Mouse (Mus musculus): ENCODE results near the gene Psme2.

Psme2 gene

DNA sequence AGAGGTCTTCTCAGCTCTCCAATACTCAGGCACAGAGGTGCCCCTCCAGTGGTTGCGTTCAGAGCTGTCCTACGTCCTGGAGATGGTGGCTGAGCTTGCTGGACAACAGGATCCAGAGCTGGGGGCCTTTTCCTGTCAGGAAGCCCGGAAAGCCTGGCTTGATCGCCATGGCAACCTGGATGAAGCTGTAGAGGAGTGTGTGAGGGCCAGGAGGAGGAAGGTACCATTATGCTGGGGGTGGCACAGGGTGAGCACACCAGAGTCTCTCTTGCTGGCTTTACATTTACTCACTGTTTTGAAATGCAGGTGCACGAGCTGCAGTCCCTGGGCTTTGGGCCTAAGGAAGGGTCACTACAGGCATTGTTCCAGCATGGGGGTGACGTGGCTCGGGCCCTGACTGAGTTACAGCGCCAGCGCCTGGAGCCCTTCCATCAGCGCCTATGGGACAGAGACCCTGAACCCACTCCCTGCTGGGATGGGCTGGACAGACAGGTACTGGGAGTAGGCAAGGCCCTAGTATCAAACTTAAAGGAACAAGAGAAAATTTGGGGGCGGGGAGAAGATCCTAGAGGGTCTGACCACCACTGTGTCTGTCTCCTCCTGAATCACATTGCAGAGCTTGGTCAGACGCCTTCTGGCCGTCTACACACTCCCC lies 5.2 kb upstream of the Psme2 start:
- in situ Hi-C loops (cut with MboI): no loop called here

DNA sequence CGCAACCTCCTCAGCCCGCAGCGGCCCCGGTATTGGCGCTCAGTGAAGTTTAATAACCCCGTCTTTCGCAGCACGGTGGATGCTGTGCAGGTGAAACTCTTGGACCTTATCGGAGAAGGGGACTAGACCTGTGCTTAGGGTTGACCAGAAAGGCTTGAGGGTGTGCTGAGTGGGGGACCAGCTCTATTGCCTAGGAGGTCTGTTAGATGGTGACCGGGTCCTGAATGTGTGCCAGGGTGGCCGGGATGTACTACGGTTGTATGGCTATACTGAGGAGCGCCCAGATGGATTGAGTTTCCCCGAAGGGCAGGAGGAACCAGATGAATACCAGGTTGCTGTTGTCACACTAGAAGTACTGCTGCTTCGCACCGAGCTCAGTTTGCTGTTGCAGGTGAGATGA lies 1.3 kb upstream of the Psme2 start:
- in situ Hi-C loops (cut with MboI): no loop called here

DNA sequence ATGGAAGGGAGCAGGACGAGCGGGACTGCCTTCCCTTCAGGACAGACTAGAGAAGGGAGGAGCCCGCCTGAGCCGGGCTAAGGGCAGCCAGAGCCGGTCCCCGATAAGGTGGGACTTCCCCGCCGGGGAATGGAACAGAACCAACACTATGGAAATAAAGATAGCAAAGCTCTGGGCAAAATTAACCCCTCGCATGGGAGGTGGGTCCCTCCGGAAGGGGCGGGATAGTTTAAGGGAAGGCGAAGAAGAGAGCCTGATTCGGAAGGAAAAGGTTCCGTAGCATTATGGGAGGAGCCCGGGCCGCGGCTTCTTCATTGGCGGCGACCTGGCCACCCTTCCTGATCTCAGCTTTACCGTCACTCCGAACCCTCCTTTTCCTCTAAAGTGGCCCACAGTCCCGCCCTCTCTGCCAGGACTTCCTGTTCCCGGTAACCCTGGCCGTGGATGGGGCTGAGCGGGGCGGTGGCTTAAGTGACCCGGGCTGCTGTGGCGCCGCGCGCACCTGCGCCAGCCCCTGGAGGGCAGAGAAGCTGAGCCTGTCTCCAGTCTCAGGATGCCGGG lies 498 bp upstream of the Psme2 start, which contains the start of gene Rnf31:
Gene Rnf31, plus strand, starts transcription at position 378 of the 561 bp plus-strand sequence.
- in situ Hi-C loops (cut with MboI): no loop called here

DNA sequence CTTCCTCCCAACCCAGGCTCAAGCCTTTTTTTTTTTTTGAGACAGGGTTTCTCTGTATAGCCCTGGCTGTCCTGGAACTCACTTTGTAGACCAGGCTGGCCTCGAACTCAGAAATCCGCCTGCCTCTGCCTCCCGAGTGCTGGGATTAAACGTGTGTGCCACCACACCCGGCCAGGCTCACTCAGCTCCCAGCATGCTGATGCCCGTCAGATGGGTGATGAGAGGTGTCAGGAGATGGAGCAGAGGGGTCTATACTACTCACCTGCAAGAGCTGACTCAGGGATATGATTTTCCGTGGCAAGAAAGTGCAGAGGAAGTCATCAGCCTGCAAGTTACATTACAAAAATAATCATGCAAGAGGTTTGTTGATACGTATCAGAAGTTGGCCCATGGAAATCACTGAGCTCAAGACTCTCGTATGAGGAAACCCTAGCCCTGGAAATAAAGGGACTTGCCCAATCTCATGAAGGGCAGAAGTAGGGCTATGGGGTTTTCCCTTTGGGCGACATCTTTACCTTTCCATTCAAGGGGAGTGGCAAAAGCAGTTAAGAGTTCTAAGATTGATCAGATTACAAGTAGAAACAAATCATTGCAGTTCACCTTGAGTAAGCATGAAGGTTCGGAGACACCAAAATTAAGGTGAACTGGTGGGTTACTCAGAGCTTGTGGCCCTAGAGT lies 1.0 kb downstream of the Psme2 start:
- in situ Hi-C loops (cut with MboI): no loop called here

DNA sequence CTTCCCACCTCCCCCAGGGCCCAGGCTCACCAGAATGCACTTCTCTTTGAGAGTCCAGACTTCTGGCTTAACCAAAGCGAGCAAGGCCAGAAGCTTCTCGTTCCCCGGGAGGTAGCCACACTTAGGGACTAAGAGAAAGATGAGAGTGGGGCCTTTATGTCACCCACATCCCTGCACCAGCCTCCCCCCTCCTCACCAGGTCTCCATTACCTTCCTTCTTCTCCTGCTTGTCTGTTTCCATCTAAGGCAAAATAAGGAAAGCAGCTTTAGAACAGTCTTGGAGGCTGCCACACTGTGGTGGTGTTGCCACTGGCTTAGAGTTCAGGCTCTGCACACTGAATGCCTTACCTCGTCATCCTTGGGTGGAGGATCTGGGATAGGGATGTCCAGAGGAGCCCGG lies 1.6 kb downstream of the Psme2 start:
- in situ Hi-C loops (cut with MboI): no loop called here

DNA sequence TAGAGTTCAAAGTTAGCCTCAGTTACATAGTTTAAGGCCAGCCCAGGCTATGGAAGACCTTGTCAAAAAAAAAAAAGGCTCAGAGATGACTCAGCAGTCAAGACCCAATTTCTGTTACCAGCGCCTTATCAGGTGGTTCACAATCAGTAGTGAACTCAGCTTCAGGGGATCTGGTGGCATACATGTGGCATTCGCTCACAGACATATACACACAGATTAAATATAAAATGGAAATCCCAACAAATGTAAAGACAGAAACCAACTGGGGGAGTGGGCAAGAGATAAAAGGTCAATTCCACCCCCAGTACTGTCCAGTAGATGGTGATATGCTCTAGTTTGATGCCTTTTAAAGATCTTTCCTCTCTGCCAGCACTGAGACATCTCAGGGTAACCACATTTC lies 4.8 kb downstream of the Psme2 start:
- in situ Hi-C loops (cut with MboI): no loop called here

DNA sequence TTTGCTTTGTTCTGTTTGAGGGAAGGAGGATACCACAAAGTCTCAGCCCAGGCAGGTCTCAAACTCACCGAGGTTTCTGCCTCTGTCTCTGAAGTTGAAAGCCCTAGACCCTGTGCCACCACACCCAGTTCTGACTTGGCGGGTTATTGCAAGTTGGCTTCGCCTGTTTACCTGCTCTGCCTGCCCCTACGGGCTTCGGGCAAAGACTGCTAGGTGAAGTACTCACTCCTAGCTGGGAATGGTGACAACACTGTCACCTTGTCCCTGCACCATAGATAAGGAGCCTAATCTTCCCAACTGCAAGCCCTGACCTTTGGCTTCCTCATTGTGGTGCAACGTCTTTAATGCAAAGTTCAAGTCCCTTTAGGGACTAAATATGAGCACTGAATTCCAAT lies 5.3 kb downstream of the Psme2 start:
- in situ Hi-C loops (cut with MboI): no loop called here

DNA sequence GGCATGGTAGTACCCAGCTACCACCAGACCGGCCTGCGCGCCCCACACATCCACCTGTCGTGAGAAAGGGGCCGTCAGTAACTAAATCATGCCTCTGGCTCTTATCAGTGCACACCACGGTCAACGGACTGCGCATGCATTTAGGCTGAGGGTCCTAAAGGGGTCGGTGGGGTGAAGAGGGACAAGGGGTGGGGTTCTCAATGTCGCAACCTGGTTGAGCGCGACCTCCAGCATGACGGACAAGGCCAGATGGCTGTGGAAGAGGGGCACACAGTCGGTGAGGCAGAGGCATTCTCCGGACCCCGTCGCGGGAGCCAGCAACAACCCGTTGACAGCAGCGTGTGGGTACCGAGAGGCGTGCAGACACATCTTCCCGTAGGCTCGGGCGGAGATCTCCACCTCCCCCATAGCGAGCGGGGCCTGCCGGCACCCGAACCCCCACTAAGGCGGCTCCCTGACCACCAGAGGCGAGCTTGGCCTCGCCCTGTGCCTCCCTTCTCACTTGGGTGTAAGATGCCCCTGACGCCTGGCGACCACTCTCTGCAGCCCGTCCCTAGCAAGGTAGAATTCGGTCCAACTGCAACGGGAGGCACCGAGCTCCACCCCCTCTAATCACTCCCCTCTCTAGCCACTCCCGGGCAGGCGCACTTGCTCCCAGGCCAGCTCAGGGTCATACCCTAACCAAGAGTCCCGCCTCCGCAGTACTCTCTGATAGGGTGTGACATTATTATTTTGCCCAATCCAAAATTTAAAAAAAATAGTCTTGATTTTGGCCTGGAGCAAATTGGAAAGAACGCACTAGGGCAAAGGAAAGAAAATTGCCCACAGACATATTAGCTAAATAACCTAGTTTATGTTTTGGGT lies 6.0 kb downstream of the Psme2 start, which contains the start of gene Emc9:
Gene Emc9, minus strand, starts transcription at position 601 of the 864 bp plus-strand sequence.
- in situ Hi-C loops (cut with MboI): no loop called here

DNA sequence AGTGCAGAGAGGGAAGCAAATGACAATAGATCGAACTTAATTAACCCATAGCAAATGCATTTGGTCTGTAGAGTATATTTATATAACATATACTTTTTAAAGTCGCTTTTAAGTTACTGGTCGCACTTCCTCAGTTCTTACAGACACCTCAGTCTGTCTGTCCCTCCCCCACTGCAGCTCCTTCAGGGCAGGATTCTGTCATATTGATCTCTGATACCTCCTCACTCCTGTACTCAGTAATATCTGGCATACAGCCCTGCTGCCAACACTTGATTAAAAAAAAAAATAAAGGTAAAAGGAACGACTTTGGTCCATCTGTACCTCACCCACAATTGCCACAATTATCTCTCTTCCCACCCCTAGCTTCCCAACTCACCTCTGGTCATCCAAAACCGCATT lies 6.6 kb downstream of the Psme2 start:
- in situ Hi-C loops (cut with MboI): no loop called here

DNA sequence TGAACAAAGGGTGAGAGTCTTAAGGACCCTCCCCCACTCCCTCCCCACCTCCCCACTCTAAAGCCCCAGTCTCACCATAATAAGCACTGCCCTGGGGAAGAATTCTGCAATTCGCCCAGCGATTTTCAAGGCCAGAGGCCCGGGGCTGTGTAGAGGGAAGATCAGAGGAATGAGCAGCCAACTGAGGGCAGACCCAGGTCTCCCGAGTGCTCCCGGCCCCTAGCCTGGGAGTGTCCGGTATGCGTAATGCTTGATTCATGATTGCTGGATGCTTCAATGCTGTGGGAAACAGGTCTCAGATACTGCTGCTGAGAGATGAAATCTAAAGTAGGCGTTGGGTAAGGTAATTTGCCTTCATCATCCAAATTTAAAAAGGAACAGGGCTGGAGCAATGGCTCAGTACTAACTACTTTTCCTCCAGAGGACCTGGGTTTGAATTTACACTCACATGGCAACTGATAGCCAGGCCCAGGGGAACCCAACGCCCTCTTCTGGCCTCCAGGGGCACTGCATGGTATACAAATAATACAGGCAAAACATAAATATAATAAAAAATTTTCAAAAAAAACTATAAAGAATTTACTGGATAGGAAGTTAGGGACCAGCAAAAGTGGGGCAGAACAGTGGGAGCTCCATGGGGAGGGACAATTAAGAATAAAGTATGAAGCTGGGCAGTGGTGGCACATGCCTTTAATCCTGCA lies 8.8 kb downstream of the Psme2 start:
- in situ Hi-C loops (cut with MboI): no loop called here

DNA sequence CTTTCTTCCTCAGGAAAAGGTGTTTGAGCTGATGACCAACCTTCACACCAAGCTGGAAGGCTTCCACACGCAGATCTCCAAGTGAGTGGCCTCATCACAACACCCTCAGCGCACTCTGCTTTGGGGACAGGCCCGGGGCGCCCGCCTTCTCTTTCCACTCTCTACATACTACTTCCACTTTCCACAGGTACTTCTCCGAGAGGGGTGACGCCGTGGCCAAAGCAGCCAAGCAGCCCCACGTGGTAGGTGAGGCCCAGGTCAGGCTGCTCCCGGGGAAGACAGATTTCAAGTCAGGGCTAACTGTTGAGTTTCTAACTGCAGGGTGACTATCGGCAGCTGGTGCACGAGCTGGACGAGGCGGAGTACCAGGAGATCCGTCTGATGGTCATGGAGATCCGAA lies 10.2 kb downstream of the Psme2 start:
- in situ Hi-C loops (cut with MboI): no loop called here

DNA sequence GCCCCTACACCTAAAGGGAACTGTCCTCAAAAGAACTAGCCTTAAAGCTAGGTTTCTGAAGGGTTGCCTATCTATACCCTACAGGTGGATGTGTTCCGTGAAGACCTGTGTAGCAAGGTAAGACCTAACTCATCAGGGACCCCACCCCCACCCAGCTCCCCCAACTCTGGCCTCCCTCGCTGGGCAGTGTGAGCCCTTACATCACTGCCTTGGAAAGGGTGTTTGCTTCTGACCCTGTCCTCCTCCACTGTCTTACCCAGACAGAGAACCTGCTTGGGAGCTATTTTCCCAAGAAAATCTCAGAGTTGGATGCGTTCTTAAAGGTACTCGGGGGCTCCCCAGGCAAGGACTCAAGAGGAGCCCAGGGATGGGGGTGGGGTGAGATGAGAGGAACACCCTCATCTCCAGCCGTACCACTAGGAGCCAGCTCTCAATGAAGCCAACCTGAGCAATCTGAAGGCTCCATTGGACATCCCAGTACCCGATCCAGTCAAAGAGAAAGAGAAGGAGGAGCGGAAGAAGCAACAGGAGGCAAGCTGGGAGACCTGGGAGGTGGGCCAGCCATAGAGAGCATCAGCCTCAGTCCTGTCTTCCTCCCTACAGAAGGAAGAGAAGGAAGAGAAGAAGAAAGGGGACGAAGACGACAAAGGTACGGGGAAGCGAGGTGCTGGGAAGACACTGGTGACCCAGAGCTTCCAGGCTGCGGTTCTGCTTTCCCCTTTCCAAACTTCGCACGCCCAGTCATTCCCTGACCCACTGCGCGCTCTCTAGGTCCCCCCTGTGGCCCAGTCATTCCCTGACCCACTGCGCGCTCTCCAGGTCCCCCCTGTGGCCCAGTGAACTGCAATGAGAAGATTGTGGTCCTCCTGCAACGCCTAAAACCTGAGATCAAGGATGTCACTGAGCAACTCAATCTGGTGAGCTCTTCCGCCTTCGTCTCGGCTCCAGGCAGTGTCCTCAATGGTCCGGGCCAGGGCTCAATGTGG lies 11.1 kb downstream of the Psme2 start:
- in situ Hi-C loops (cut with MboI): no loop called here

DNA sequence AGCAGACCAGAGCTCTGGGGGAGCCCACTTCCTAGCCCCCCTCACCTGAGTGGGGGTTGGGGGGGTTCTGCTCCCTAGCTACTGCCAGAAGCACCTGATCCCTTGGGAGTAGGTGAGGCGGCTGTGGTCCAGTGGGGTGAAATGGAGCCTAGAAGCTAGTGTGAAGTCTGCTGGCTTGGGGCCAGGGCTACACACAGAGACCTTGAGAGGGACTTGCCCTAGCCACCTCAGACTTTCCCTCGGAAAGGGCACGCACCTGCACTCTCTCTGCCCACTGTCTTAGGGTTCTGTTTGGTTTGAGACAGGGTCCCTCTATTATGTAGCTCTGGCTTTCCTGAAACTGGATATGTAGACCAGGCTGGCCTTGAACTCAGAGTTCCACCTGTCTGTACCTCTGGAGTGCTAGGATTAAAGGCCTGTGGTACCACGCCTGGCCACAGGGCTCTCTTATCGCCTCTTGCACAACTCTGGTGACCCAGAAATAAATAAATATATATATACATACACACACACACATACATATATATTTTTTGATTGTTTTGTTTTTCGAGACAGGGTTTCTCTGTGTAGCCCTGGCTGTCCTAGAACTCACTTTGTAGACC lies 12.1 kb downstream of the Psme2 start:
- in situ Hi-C loops (cut with MboI): no loop called here

DNA sequence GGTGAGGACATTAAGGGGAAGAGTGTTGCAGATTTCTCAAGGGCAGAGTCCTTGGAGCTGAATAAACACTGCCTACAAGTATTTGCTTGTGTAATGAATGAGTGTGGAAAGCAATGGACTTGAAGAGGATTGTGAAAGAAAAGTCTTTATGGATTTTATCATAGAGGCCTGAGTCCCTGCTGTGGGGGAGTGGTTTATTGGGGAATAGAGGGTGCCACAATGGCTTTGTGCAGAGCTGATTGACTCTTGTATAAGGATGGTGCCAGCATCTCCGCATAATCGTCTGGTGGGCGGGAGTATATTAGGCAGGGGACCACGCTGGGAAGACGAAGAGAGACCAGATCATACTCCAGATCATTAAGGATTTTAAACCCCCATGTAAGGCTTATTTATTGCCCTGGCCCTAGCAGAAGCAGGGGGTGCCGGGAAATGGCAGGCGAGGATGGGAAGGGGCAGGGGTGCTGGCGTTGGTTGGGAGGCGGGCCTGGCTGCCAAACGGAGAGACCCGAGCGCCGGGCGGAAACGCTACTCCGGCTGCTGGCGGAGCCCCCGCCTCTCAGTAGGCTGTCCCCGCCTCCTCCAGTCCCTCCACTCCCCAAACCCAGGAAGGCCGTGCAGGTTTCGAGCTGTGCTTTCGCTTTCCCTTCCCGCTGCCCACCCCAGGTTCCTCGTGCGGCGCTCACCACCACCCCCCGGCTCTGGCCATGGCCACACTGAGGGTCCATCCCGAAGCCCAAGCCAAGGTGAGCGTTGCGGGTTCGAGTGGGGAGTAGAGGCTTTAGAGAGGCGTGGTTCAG lies 12.8 kb downstream of the Psme2 start, which contains the start of gene Psme1:
Gene Psme1, plus strand, starts transcription at position 253 of the 797 bp plus-strand sequence.
- in situ Hi-C loops (cut with MboI): no loop called here

DNA sequence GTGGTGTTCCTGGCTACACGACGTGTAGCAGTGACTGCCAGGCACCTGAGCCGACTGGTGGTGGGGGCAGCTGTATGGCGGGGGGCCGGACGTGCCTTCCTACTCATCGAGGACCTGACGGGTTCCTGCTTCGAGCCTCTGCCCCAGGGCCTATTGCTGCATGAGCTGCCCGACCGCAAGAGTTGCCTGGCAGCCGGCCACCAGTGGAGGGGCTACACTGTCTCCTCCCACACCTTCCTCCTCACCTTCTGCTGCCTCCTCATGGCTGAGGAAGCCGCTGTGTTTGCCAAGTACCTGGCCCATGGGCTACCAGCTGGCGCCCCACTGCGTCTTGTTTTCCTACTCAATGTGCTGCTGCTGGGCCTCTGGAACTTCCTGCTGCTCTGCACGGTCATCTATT lies 14.5 kb downstream of the Psme2 start:
- in situ Hi-C loops (cut with MboI): no loop called here

DNA sequence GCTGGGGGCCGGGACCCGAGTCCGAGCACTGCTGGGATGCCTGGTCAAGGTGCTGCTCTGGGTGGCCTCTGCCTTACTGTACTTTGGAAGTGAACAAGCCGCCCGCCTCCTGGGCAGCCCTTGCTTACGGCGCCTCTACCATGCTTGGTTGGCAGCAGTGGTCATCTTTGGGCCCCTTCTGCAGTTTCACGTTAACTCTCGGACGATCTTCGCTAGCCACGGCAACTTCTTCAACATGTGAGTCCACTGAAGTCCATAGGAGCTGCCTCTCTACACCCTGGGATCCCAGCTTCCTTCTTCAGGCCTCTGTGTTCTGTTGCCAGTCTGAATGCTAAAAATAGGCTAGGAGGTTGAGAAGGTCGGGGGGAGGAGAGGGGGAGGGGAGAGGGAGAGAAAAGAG lies 15.2 kb downstream of the Psme2 start:
- in situ Hi-C loops (cut with MboI): no loop called here

DNA sequence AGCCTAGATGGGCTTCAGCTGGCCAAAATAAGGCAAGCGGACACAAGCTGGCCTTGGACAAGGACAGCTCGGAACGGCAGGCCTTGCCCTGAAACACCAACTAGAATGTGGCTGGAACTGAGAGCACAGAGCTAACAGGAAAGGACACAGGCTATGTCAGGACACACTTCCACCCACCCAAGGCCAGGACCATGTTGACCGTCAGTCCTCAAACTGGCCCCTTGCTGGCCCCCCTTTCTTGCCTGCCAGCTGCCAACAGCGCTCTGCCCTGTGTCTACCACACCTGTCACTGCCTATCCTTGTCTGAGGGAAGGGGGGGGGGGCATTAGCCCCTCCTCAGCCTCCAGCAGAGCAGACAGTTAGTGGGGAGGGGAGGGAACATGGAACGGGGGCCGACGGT lies 15.6 kb downstream of the Psme2 start, which contains the start of gene Fitm1:
Gene Fitm1, plus strand, starts transcription at position 316 of the 400 bp plus-strand sequence.
- in situ Hi-C loops (cut with MboI): no loop called here

DNA sequence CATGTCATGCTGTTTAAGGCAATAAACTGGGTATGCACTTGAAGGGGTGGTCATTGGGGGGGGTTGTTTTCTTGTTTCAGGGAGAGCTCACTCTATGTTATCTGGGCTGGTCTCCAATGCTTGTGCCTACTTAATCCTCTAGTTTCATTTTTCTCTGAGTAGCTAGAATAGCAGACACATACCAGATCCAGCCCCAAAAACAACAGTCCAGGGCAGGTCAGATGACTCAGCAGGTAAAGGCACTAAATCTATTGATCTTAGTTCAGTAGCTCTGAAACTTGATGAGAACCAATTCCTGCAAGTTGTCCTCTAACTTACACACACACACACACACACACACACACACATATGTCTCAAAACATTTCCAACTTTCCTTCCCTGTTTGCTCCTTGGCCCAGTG lies 19.2 kb downstream of the Psme2 start:
- in situ Hi-C loops (cut with MboI): no loop called here

DNA sequence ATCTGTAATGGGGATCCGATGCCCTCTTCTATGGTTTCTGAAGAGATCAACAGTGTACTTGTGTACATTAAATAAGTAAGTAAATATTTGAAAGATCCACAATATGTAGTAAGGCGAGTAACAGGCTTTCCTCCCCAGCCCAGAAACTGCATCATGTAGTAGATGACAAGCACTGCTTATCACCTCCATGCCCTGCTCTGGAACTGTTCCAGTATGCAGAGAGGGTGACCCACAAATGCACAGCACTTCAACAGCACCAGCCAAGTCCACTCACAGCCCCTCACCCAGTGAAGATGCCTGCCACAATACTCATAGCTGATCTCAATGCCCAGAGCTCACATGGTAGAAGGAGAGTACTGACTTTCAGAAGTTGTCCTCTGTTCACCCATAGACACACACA lies 20.3 kb downstream of the Psme2 start:
- in situ Hi-C loops (cut with MboI): no loop called here

All from mature B cell (primary cell).